Mouse (Mus musculus) large intestine, adult 2 months (tissue): ENCODE data around the gene Stk35. TPM values are rescaled to one million over a fixed set of nuclear protein-coding genes. Genes with fewer than 3 reads are reported as not detected.

Experiments
- polyA plus RNA-seq: library from polyadenylated mRNA; depleted of rRNA; stranded (reverse); fragments of >200 nt; gene quantifications from 2 replicates; pipeline ENCODE4 v1.2.3, GENCODE M21; 2012; rRNA removed

The Stk35 gene
- polyA plus RNA-seq, 1 experiment = 12.3 TPM

Other genes starting within 250 kb of the Stk35 start
- 16.6 and 20.4 TPM in 2 replicates for gene Sirpa, start 207.7 kb upstream of the Stk35 start, polyA plus RNA-seq
- gene Pdyn, start 100.7 kb upstream of the Stk35 start, polyA plus RNA-seq = 0.09 and 0.32 TPM in 2 replicates
- gene Tgm3, start 211.8 kb downstream of the Stk35 start, polyA plus RNA-seq = 0.04 and 0.05 TPM in 2 replicates